Mouse (Mus musculus) MEL (cell line): ENCODE measurements at regions not wholly inside any gene's neighbourhood (a gene's known extent, or its start where the extent isn't known, plus 50 kb on each side); places are given as distances from the start of the nearest gene placed in this dataset.

ENCODE experiments used
- DNase-seq: peaks from one replicate; pipeline ENCODE4 v3.0.0; 2011; ENCODE audit warnings: low read depth, low spot score
- H3K27ac ChIP-seq: 2 replicates; pipeline ENCODE4 v1.5.1; 2012; ENCODE audit warnings: low read depth, mild to moderate bottlenecking, control low read depth, low read length, moderate library complexity; ENCODE audit not compliant: control insufficient read depth
- H3K27me3 ChIP-seq, 2 experiments: fragments of 150-350 bp in 1 of 2; sonication (generic) in 1 of 2; 2 replicates each; pipeline ENCODE4 v1.6.1; 2012; ENCODE audit warnings: low read length in 2 of 2, mild to moderate bottlenecking in 2 of 2, improper control_type of control experiment in 1 of 2, moderate library complexity in 1 of 2; ENCODE audit not compliant: insufficient read depth in 2 of 2, control insufficient read depth in 1 of 2
- H3K36me3 ChIP-seq, 2 experiments: 2 replicates each; pipeline ENCODE4 v1.6.1; 2012 to 2014; ENCODE audit warnings: low read length in 2 of 2, improper control_type of control experiment in 1 of 2, inconsistent platforms in 1 of 2, mild to moderate bottlenecking in 1 of 2; ENCODE audit not compliant: insufficient read depth in 2 of 2, control insufficient read depth in 1 of 2
- H3K4me1 ChIP-seq, 2 experiments: fragments of 150-350 bp in 1 of 2; sonication (generic) in 1 of 2; 2 replicates each; pipeline ENCODE4 v1.6.1; 2012; ENCODE audit warnings: low read length in 2 of 2, improper control_type of control experiment in 1 of 2, mild to moderate bottlenecking in 1 of 2; ENCODE audit not compliant: insufficient read depth in 2 of 2, control insufficient read depth in 1 of 2
- H3K4me3 ChIP-seq, 2 experiments: fragments of 150-350 bp in 1 of 2; sonication (generic) in 1 of 2; 2 replicates each; pipeline ENCODE4 v1.5.1; 2012; ENCODE audit warnings: low read depth in 2 of 2, low read length in 2 of 2, mild to moderate bottlenecking in 2 of 2, moderate library complexity in 2 of 2, control low read depth in 1 of 2, improper control_type of control experiment in 1 of 2; ENCODE audit not compliant: control insufficient read depth in 1 of 2, insufficient read depth in 1 of 2
- H3K79me2 ChIP-seq: 2 replicates; pipeline ENCODE4 v1.6.1; 2012; ENCODE audit warnings: mild to moderate bottlenecking, low read length, moderate library complexity; ENCODE audit not compliant: control insufficient read depth, poor library complexity, insufficient read depth
- H3K9ac ChIP-seq: 2 replicates; pipeline ENCODE4 v1.6.1; 2012; ENCODE audit warnings: low read depth, mild to moderate bottlenecking, control low read depth, low read length, moderate library complexity; ENCODE audit not compliant: control insufficient read depth, poor library complexity, severe bottlenecking
- H3K9me3 ChIP-seq: fragments of 150-350 bp; sonication (generic); replicated peaks from 2 replicates; pipeline ENCODE4 v1.6.1; 2012; ENCODE audit warnings: mild to moderate bottlenecking, low read length, improper control_type of control experiment, moderate library complexity; ENCODE audit not compliant: insufficient read depth
- BHLHE40 ChIP-seq: IDR thresholded peaks from 2 replicates; pipeline ENCODE4 v1.6.1; 2012; ENCODE audit warnings: low read depth, mild to moderate bottlenecking, inconsistent platforms, low read length, improper control_type of control experiment, borderline replicate concordance
- CHD1 ChIP-seq: IDR thresholded peaks from 2 replicates; pipeline ENCODE4 v1.6.1; 2012; ENCODE audit warnings: low read depth, mild to moderate bottlenecking, inconsistent platforms, low read length, improper control_type of control experiment
- CTCF ChIP-seq, 3 experiments: IDR thresholded peaks in 2 of 3; conservative IDR thresholded peaks in 1 of 3; 2 replicates each; pipeline ENCODE4 v1.5.1; 2011 to 2012; ENCODE audit warnings: low read length in 3 of 3, low read depth in 2 of 3, mild to moderate bottlenecking in 2 of 3, improper control_type of control experiment in 1 of 3, inconsistent platforms in 1 of 3, mixed read lengths in 1 of 3, moderate library complexity in 1 of 3; ENCODE audit not compliant: control insufficient read depth in 1 of 3, insufficient read depth in 1 of 3, poor library complexity in 1 of 3, severe bottlenecking in 1 of 3
- ETS1 ChIP-seq: IDR thresholded peaks from 2 replicates; pipeline ENCODE4 v1.6.1; 2012; ENCODE audit warnings: low read depth, mild to moderate bottlenecking, inconsistent platforms, low read length, improper control_type of control experiment, moderate library complexity
- GABPA ChIP-seq: IDR thresholded peaks from 2 replicates; pipeline ENCODE4 v1.6.1; 2012; ENCODE audit warnings: low read depth, mild to moderate bottlenecking, inconsistent platforms, low read length, improper control_type of control experiment, moderate library complexity
- GATA1 ChIP-seq: IDR thresholded peaks from 2 replicates; pipeline ENCODE4 v1.6.1; 2011; ENCODE audit warnings: low read depth, low read length, improper control_type of control experiment
- HCFC1 ChIP-seq: IDR thresholded peaks from 2 replicates; pipeline ENCODE4 v1.6.1; 2012; ENCODE audit warnings: low read depth, mild to moderate bottlenecking, inconsistent platforms, low read length, improper control_type of control experiment, moderate library complexity
- NELFE ChIP-seq: IDR thresholded peaks from 2 replicates; pipeline ENCODE4 v1.6.1; 2011; ENCODE audit warnings: low read depth, low read length, improper control_type of control experiment
- NRF1 ChIP-seq: IDR thresholded peaks from 2 replicates; pipeline ENCODE4 v1.6.1; 2014; ENCODE audit warnings: low read depth, mild to moderate bottlenecking, inconsistent platforms, low read length, improper control_type of control experiment, moderate library complexity; ENCODE audit not compliant: poor library complexity, insufficient read depth, severe bottlenecking
- POLR2AphosphoS2 ChIP-seq: IDR thresholded peaks from 2 replicates; pipeline ENCODE4 v1.6.1; 2011; ENCODE audit warnings: low read length, improper control_type of control experiment
- RAD21 ChIP-seq: IDR thresholded peaks from 2 replicates; pipeline ENCODE4 v1.6.1; 2011; ENCODE audit warnings: mild to moderate bottlenecking, low read depth, low read length, improper control_type of control experiment
- RCOR1 ChIP-seq: IDR thresholded peaks from 2 replicates; pipeline ENCODE4 v1.6.1; 2012; ENCODE audit warnings: low read depth, mild to moderate bottlenecking, inconsistent platforms, low read length, improper control_type of control experiment
- SMC3 ChIP-seq: IDR thresholded peaks from 2 replicates; pipeline ENCODE4 v1.6.1; 2011; ENCODE audit warnings: low read depth, low read length, improper control_type of control experiment
- TAL1 ChIP-seq: IDR thresholded peaks from 2 replicates; pipeline ENCODE4 v1.6.1; 2012; ENCODE audit warnings: mild to moderate bottlenecking, inconsistent platforms, low read length, moderate library complexity, mixed read lengths
- TCF12 ChIP-seq: IDR thresholded peaks from 2 replicates; pipeline ENCODE4 v1.6.1; 2014; ENCODE audit warnings: low read depth, mild to moderate bottlenecking, inconsistent platforms, low read length, improper control_type of control experiment, moderate library complexity
- UBTF ChIP-seq: IDR thresholded peaks from 2 replicates; pipeline ENCODE4 v1.6.1; 2012; ENCODE audit warnings: low read depth, mild to moderate bottlenecking, inconsistent platforms, low read length, improper control_type of control experiment, moderate library complexity, borderline replicate concordance; ENCODE audit not compliant: insufficient read depth
- USF2 ChIP-seq, 2 experiments: IDR thresholded peaks; 2 replicates each; pipeline ENCODE4 v1.6.1; 2011 to 2012; ENCODE audit warnings: improper control_type of control experiment in 2 of 2, low read length in 2 of 2, borderline replicate concordance in 1 of 2, inconsistent platforms in 1 of 2, low read depth in 1 of 2, mild to moderate bottlenecking in 1 of 2; ENCODE audit not compliant: insufficient read depth in 1 of 2
- ZMIZ1 ChIP-seq: IDR thresholded peaks from 2 replicates; pipeline ENCODE4 v1.6.1; 2012; ENCODE audit warnings: low read depth, mild to moderate bottlenecking, inconsistent platforms, low read length, improper control_type of control experiment, moderate library complexity

GRCm38 (mm10) chr2:118015182-118015581, 96.5 kb upstream of the Thbs1 start:
- no peak for DNase-seq
- H3K4me1 ChIP-seq: no peaks in the 10 kb centered on the region
- no peak for TF ChIP-seq ZMIZ1
- no peak for TF ChIP-seq CHD1
- no peak for TF ChIP-seq TCF12
- no peak for TF ChIP-seq UBTF
- no peak for TF ChIP-seq BHLHE40
- no peak for TF ChIP-seq CTCF (IDR thresholded peaks at IDR 0.05 in 2 of 3, conservative IDR thresholded peaks at IDR 0.05 in 1 of 3; ENCODE audit: control insufficient read depth in 1 of 3, insufficient read depth in 1 of 3, low read depth in 2 of 3, low read length in 3 of 3, poor library complexity in 1 of 3, severe bottlenecking in 1 of 3)
- TF ChIP-seq TAL1: no peak
- no peak for TF ChIP-seq GATA1
- no peak for TF ChIP-seq NELFE
- no peak for TF ChIP-seq HCFC1
- no peak for TF ChIP-seq RAD21
- no peak for TF ChIP-seq SMC3

GRCm38 (mm10) chr2:118025829-118026735, 85.6 kb upstream of the Thbs1 start:
- Histone ChIP-seq H3K9me3 (no peaks in the 10 kb centered on the region), H3K4me1 (no peaks in the 10 kb centered on the region), H3K27me3 (no peaks in the 10 kb centered on the region), H3K4me3 (no peak overlapping the region), H3K9ac (no peak overlapping the region), H3K36me3 (no peaks in the 10 kb centered on the region), H3K27ac (no peak overlapping the region), H3K79me2 (no peaks in the 10 kb centered on the region)
- no peak for DNase-seq
- no peak for TF ChIP-seq NRF1
- TF ChIP-seq TAL1: no peak
- no peak for TF ChIP-seq TCF12
- no peak for TF ChIP-seq RCOR1
- TF ChIP-seq RAD21: no peak
- no peak for TF ChIP-seq USF2 (IDR thresholded peaks at IDR 0.05; ENCODE audit: borderline replicate concordance in 1 of 2, insufficient read depth in 1 of 2, low read depth in 1 of 2, low read length in 2 of 2)
- no peak for TF ChIP-seq GABPA
- TF ChIP-seq POLR2AphosphoS2: no peak
- no peak for TF ChIP-seq SMC3
- no peak for TF ChIP-seq ETS1

More at GRCm38 (mm10) chr2:118015182-118015581, 96.5 kb upstream of the Thbs1 start:
- Histone ChIP-seq H3K27me3 (no peaks in the 10 kb centered on the region), H3K27ac (no peak overlapping the region), H3K79me2 (no peaks in the 10 kb centered on the region), H3K36me3 (no peaks in the 10 kb centered on the region), H3K9me3 (no peaks in the 10 kb centered on the region), H3K4me3 (no peak overlapping the region), H3K9ac (no peak overlapping the region)
